Mouse (Mus musculus) kidney, embryonic 15.5 days (tissue): ENCODE results near the gene Ager. TPM values are rescaled to one million over a fixed set of nuclear protein-coding genes. Genes with fewer than 3 reads are reported as not detected.

ENCODE experiments used
- ATAC-seq: fragments of 200-750 bp; cut with Nextera tagmentation; replicated peaks from 2 replicates; pipeline ENCODE4 v1.8.0; 2017; ENCODE audit warnings: moderate TSS enrichment; ENCODE audit not compliant: low FRiP score
- H3K27ac ChIP-seq: fragments of 300-500 bp; sonication (generic); 2 replicates; pipeline ENCODE4 v1.5.1; 2015; ENCODE audit warnings: mild to moderate bottlenecking, inconsistent platforms
- H3K27me3 ChIP-seq: fragments of 300-500 bp; sonication (generic); 2 replicates; pipeline ENCODE4 v1.6.1; 2015; ENCODE audit warnings: inconsistent platforms
- H3K36me3 ChIP-seq: fragments of 300-500 bp; sonication (generic); 2 replicates; pipeline ENCODE4 v1.6.1; 2015; ENCODE audit warnings: inconsistent platforms
- H3K4me1 ChIP-seq: fragments of 300-500 bp; sonication (generic); 2 replicates; pipeline ENCODE4 v1.6.1; 2015; ENCODE audit warnings: inconsistent platforms
- H3K4me2 ChIP-seq: fragments of 300-500 bp; sonication (generic); 2 replicates; pipeline ENCODE4 v1.6.1; 2015; ENCODE audit warnings: moderate library complexity, mild to moderate bottlenecking, inconsistent platforms
- H3K4me3 ChIP-seq: fragments of 300-500 bp; sonication (generic); replicated peaks from 2 replicates; pipeline ENCODE4 v1.5.1; 2015; ENCODE audit warnings: mild to moderate bottlenecking, inconsistent platforms
- H3K9ac ChIP-seq: fragments of 300-500 bp; sonication (generic); 2 replicates; pipeline ENCODE4 v1.6.1; 2015; ENCODE audit warnings: mild to moderate bottlenecking, inconsistent platforms
- H3K9me3 ChIP-seq: fragments of 300-500 bp; sonication (generic); replicated peaks from 2 replicates; pipeline ENCODE4 v1.6.1; 2016; ENCODE audit warnings: inconsistent platforms
- WGBS: fragments of 180-500 bp; shearing (Covaris S2); methylation state at CpG from one replicate; pipeline ENCODE4 v1.1.7; 2015; ENCODE audit warnings: mixed read lengths; 5-methylcytosine and 5-hydroxymethylcytosine counted together
- polyA plus RNA-seq: library from polyadenylated mRNA; unstranded; fragments of >200 nt; fragmentation: Nextera tagmentation; extraction: Ambion mirVana; gene quantifications from 2 replicates; pipeline ENCODE4 v1.2.1, GENCODE M21; 2015

The Ager gene
- polyA plus RNA-seq, 1 experiment from 2014 or later, result 7.5 TPM

- peak overlapping the region; percentile 73 for H3K4me3 ChIP-seq
- H3K36me3 ChIP-seq, result peaks cover 30% of the 10 kb centered on the region
- peak overlapping the region; percentile 72 for H3K4me2 ChIP-seq
- WGBS, result under 1% methylated on average over 32 of the region's 32 CpGs
- H3K27me3 ChIP-seq, result no peaks in the 10 kb centered on the region
- H3K4me1 ChIP-seq, result peaks cover 86% of the 10 kb centered on the region
- ATAC-seq, result peak; percentile 10; the same call in 1 of the 2 replicates
- H3K27ac ChIP-seq, result peak overlapping the region; percentile 100
- peak overlapping the region; percentile 94 for H3K9ac ChIP-seq
- no peaks in the 10 kb centered on the region for H3K9me3 ChIP-seq
Measured at GRCm38 (mm10) chr17:34592581-34593549, 4.8 kb upstream of the Ager start.

GRCm38 (mm10) chr17:34593752-34594525, 3.7 kb upstream of the Ager start:
- H3K36me3 ChIP-seq, result peaks cover 30% of the 10 kb centered on the region
- H3K4me1 ChIP-seq, result peaks cover 86% of the 10 kb centered on the region
- H3K9ac ChIP-seq, result peak overlapping the region; percentile 94
- H3K4me2 ChIP-seq, result peak overlapping the region; percentile 72
- 39% methylated on average over 33 of the region's 34 CpGs for WGBS
- H3K27me3 ChIP-seq, result no peaks in the 10 kb centered on the region
- H3K9me3 ChIP-seq, result no peaks in the 10 kb centered on the region
- peak overlapping the region; percentile 100 for H3K27ac ChIP-seq
- peak overlapping the region; percentile 73 for H3K4me3 ChIP-seq
- no peak for ATAC-seq

GRCm38 (mm10) chr17:34596098-34596497, 1.6 kb upstream of the Ager start:
- Histone ChIP-seq H3K9me3 (no peaks in the 10 kb centered on the region), H3K4me2 (peak overlapping the region; percentile 72), H3K4me1 (peaks cover 79% of the 10 kb centered on the region), H3K36me3 (peaks cover 44% of the 10 kb centered on the region), H3K27me3 (no peaks in the 10 kb centered on the region), H3K27ac (0 out of 2 replicates have a peak overlapping the region, but pooled peaks have one; percentile 37), H3K9ac (no peak overlapping the region), H3K4me3 (no peak overlapping the region; the same call in 1 of the 2 replicates)
- ATAC-seq, result no peak
- 42% methylated on average over 8 of the region's 8 CpGs for WGBS

GRCm38 (mm10) chr17:34599891-34600290, 2.2 kb downstream of the Ager start:
- Histone ChIP-seq H3K4me3 (no peak overlapping the region), H3K27me3 (no peaks in the 10 kb centered on the region), H3K4me1 (peaks cover 74% of the 10 kb centered on the region), H3K27ac (peak overlapping the region; percentile 37; the same call in 1 of the 2 replicates), H3K36me3 (peaks cover 46% of the 10 kb centered on the region), H3K4me2 (no peak overlapping the region), H3K9me3 (no peaks in the 10 kb centered on the region), H3K9ac (no peak overlapping the region)
- no peak for ATAC-seq
- 78% methylated on average over 9 of the region's 9 CpGs for WGBS

GRCm38 (mm10) chr17:34601796-34602195, 4.1 kb downstream of the Ager start:
- 88% methylated on average over 12 of the region's 12 CpGs for WGBS
- peak overlapping the region; percentile 88; the same call in 1 of the 2 replicates for H3K4me3 ChIP-seq
- H3K4me2 ChIP-seq, result peak overlapping the region; percentile 81
- no peaks in the 10 kb centered on the region for H3K27me3 ChIP-seq
- H3K4me1 ChIP-seq, result peaks cover 65% of the 10 kb centered on the region
- peaks cover 27% of the 10 kb centered on the region for H3K36me3 ChIP-seq
- no peak for ATAC-seq
- H3K9ac ChIP-seq, result no peak overlapping the region
- no peak overlapping the region for H3K27ac ChIP-seq
- H3K9me3 ChIP-seq, result no peaks in the 10 kb centered on the region

- peak within 1 kb of the TSS; percentile 96 for H3K27ac ChIP-seq
Measured at GRCm38 (mm10) chr17:34603375-34604060, 5.9 kb downstream of the Ager start, which contains the start of gene Rnf5. Gene Rnf5, minus strand, starts transcription at chr17:34603690.

GRCm38 (mm10) chr17:34604061-34604508, 6.4 kb downstream of the Ager start, which contains the start of gene Agpat1:
Gene Agpat1, plus strand, starts transcription at chr17:34604262.
- under 1% methylated on average over 35 of the region's 35 CpGs for WGBS
- Histone ChIP-seq H3K27ac (peak within 1 kb of the TSS; percentile 96), H3K4me1 (peaks cover 65% of the 10 kb centered on the region), H3K9me3 (no peaks in the 10 kb centered on the region), H3K36me3 (peaks cover 32% of the 10 kb centered on the region), H3K27me3 (no peaks in the 10 kb centered on the region), H3K4me3 (peak within 1 kb of the TSS; percentile 88), H3K4me2 (peak within 1 kb of the TSS; percentile 85), H3K9ac (peak within 1 kb of the TSS; percentile 96)
- ATAC-seq, result peak; percentile 91

More at GRCm38 (mm10) chr17:34603375-34604060, 5.9 kb downstream of the Ager start, which contains the start of gene Rnf5:
- H3K4me2 ChIP-seq, result peak within 1 kb of the TSS; percentile 85
- H3K4me3 ChIP-seq, result peak within 1 kb of the TSS; percentile 88
- H3K36me3 ChIP-seq, result peaks cover 32% of the 10 kb centered on the region
- no peaks in the 10 kb centered on the region for H3K27me3 ChIP-seq
- H3K4me1 ChIP-seq, result peaks cover 67% of the 10 kb centered on the region
- H3K9me3 ChIP-seq, result no peaks in the 10 kb centered on the region
- under 1% methylated on average over 30 of the region's 30 CpGs for WGBS
- H3K9ac ChIP-seq, result peak within 1 kb of the TSS; percentile 96
- ATAC-seq, result peak; percentile 95

- peak overlapping the region; percentile 88 for H3K4me3 ChIP-seq
- no peaks in the 10 kb centered on the region for H3K9me3 ChIP-seq
- peaks cover 64% of the 10 kb centered on the region for H3K4me1 ChIP-seq
- 7% methylated on average over 24 of the region's 24 CpGs for WGBS
- no peak for ATAC-seq
- H3K9ac ChIP-seq, result peak overlapping the region; percentile 96
- H3K27me3 ChIP-seq, result no peaks in the 10 kb centered on the region
- peak overlapping the region; percentile 85 for H3K4me2 ChIP-seq
- peak overlapping the region; percentile 96 for H3K27ac ChIP-seq
- peaks cover 31% of the 10 kb centered on the region for H3K36me3 ChIP-seq
Measured at GRCm38 (mm10) chr17:34604511-34605237, 7.0 kb downstream of the Ager start.

- 0% methylated on average over 29 of the region's 30 CpGs for WGBS
- no peaks in the 10 kb centered on the region for H3K9me3 ChIP-seq
- H3K27me3 ChIP-seq, result no peaks in the 10 kb centered on the region
- H3K9ac ChIP-seq, result peak overlapping the region; percentile 96
- peak; percentile 57 for ATAC-seq
- H3K4me1 ChIP-seq, result peaks cover 56% of the 10 kb centered on the region
- H3K36me3 ChIP-seq, result peaks cover 28% of the 10 kb centered on the region
- peak overlapping the region; percentile 96 for H3K27ac ChIP-seq
- H3K4me3 ChIP-seq, result peak overlapping the region; percentile 88
- peak overlapping the region; percentile 85 for H3K4me2 ChIP-seq
Measured at GRCm38 (mm10) chr17:34605609-34606008, 7.9 kb downstream of the Ager start.

- Histone ChIP-seq H3K9ac (peak overlapping the region; percentile 96), H3K27me3 (no peaks in the 10 kb centered on the region), H3K4me3 (peak overlapping the region; percentile 88), H3K4me1 (peaks cover 54% of the 10 kb centered on the region), H3K9me3 (no peaks in the 10 kb centered on the region), H3K36me3 (peaks cover 28% of the 10 kb centered on the region), H3K4me2 (peak overlapping the region; percentile 85), H3K27ac (peak overlapping the region; percentile 96)
- WGBS, result 11% methylated on average over 32 of the region's 32 CpGs
- ATAC-seq, result no peak
Measured at GRCm38 (mm10) chr17:34606186-34607039, 8.8 kb downstream of the Ager start.
